Mouse (Mus musculus): ENCODE measurements around the gene Copz2.

Gene Copz2

DNA sequence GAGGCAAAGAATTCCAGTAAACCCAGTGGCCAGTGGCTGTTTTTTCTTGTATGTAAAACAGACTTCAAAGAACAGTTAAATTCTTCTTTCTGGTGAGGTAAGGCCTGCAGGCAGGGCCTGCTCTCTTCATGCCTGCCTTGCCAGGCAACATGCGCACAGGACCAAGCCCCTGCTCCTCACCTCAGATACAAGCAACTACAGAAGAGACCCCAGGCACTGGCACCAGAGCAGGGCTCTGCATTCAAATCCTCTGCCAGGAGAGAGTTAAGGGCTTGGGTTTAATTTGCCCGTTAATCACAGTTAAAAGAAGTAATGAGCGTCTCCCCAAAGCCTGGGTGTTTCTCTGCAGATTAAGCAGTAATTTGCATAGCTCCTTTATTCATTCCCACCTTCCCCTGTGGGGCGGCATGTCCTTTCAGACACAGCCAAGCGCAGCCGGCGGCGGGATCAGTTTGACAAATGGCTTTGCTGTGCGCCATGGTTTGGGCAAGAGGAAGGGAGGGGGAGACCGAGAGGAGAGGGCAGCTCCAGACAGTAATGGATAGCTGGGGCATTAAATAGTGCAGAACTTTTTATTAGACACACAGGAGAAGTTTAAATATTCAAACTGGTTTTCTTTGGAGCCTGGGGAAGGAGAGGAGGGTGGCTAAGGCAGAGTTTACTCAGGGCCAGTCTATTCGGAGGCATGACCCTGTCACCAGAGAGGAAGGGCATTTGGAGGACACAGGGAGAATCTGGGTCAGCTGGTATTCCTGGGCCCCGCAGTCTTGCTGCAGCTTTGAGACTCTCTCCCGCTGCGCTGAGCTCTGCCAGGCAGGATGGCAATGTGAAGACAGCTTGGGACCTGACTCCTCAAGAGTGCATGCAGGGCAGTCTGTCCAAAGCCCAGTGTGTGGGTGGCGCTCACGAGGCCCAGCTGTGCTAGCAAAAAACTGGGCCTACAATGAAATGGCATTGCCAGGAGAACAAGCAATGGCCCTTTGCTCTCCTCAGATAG is 53.3 kb downstream of the Copz2 start:
- DNase-seq (ENCODE audit: extremely low spot score, low spot score), result peak; percentile 86

DNA sequence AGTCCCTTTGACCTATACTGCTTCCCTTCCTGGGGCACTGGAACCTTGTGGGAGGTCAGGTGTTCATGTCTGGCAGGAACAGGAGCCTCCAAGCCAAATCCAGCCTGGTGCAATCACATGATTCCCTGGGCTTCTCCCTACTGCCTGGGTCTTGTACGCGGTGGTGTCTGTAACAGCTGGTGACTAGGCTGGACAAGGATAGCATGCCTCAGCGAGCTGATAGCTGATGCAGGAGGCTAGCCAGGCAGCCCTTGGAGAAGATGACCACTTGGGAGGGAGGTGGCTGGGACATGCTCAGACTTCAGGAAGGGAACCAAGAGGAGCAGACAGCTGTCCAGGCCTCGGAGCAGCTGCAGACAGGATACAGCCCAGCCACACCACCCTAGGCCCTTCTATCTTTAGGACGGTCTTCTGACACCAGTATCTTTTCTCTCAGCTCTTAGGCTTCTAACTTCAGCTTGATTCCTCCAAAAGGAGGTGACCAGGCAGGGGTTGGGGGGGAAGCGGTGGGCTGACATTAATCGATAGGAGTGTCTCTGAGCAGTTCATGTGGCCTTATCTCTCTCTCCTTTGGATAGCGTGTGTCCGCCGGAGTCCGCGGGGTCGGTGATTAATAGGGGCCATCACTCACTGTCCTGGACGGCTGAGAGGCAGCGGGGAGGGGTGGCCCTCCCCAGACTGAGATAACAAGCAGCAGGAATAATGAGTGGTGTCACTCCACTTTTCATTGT is 56.9 kb downstream of the Copz2 start:
- peak; percentile 58 for DNase-seq (ENCODE audit: extremely low spot score, low spot score)

DNA sequence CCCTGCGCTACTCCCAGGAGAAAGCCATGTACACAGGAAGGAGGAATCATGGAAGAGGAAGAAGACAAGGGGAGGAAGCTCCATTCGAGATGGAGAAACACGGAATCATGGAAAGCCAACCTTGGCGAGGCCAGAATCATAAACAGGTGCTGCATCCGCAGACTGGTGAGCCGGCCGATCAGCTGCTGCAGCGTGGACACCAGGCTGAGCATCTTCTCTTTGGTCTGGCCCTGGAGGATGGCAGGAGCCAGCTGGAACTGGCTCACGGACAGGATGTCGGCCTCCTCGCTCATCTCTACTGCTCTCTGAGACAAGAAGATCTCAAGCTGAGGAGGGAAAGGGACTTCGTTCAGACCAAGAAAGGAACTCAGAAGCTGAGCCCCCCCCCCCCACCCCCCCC is 58.9 kb downstream of the Copz2 start:
- no peak for DNase-seq (ENCODE audit: extremely low spot score, low spot score)

DNA sequence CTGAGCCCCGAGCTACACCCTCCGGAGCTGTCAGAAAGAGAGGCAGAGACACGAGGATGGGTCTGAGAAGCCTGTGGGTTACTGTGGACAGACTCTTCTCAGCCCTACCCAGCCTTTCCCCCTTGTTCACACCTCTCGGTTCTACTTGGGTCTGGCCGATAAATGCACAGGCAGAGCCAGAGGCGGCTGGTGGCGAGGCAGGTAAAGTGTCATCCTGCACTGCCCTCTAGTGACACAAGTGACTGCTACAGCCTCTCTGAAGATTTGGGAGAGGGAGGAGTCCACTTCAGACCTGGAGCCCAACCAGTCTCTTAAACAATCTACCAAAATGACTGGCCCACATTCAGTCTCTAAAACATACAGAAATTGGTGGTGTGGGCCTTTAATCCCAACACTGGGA is 60.3 kb downstream of the Copz2 start:
- peak; percentile 85 for DNase-seq (ENCODE audit: extremely low spot score, low spot score)

Data from neural tube, embryonic 10.5 days (tissue).